Mouse (Mus musculus) adrenal gland, adult (tissue): ENCODE data around the gene Olfml1.

ENCODE experiments used
- DNase-seq, 2 experiments: peaks; one replicate each; pipeline ENCODE4 v3.0.0; 2022 to 2023; ENCODE audit warnings: low spot score in 1 of 2; ENCODE audit not compliant: inconsistent age in 2 of 2

Olfml1 gene

GRCm38 (mm10) chr7:107594325-107594856 lies 27.1 kb downstream of the Olfml1 start:
- peak; percentile 65 to 88 for DNase-seq

- peak; percentile 97 to 99 for DNase-seq
Observed at GRCm38 (mm10) chr7:107594857-107595402, 27.7 kb downstream of the Olfml1 start, which contains the start of gene Ppfibp2. Gene Ppfibp2 (plus strand): TSS chr7:107595207.

- DNase-seq: no peak
Observed at GRCm38 (mm10) chr7:107595426-107595825, 28.2 kb downstream of the Olfml1 start.

- DNase-seq: no peak
Observed at GRCm38 (mm10) chr7:107596753-107597152, 29.5 kb downstream of the Olfml1 start.

GRCm38 (mm10) chr7:107597956-107598355 lies 30.7 kb downstream of the Olfml1 start:
- no peak for DNase-seq

GRCm38 (mm10) chr7:107600651-107601050 lies 33.4 kb downstream of the Olfml1 start:
- DNase-seq: no peak

- DNase-seq: no peak
Observed at GRCm38 (mm10) chr7:107602505-107602904, 35.3 kb downstream of the Olfml1 start.

- DNase-seq: no peak
Observed at GRCm38 (mm10) chr7:107602913-107603312, 35.7 kb downstream of the Olfml1 start.

- no peak for DNase-seq
Observed at GRCm38 (mm10) chr7:107607766-107608165, 40.5 kb downstream of the Olfml1 start.

- DNase-seq: no peak
Observed at GRCm38 (mm10) chr7:107609622-107610255, 42.5 kb downstream of the Olfml1 start.

GRCm38 (mm10) chr7:107610880-107611279 lies 43.6 kb downstream of the Olfml1 start:
- DNase-seq: no peak

GRCm38 (mm10) chr7:107618028-107618992 lies 51.1 kb downstream of the Olfml1 start:
- DNase-seq: no peak

- no peak for DNase-seq
Observed at GRCm38 (mm10) chr7:107619225-107619624, 52.0 kb downstream of the Olfml1 start.

- no peak for DNase-seq
Observed at GRCm38 (mm10) chr7:107620137-107620536, 52.9 kb downstream of the Olfml1 start.

GRCm38 (mm10) chr7:107624432-107624831 lies 57.2 kb downstream of the Olfml1 start:
- peak; percentile 21 to 61 for DNase-seq

GRCm38 (mm10) chr7:107625061-107625460 lies 57.8 kb downstream of the Olfml1 start, which contains the start of gene 5330417H12Rik:
Gene 5330417H12Rik (minus strand): TSS chr7:107625161.
- no peak for DNase-seq

- DNase-seq: no peak
Observed at GRCm38 (mm10) chr7:107625781-107626180, 58.5 kb downstream of the Olfml1 start.

- DNase-seq: no peak
Observed at GRCm38 (mm10) chr7:107628383-107628782, 61.1 kb downstream of the Olfml1 start.

- no peak for DNase-seq
Observed at GRCm38 (mm10) chr7:107633201-107633600, 66.0 kb downstream of the Olfml1 start.

GRCm38 (mm10) chr7:107637398-107637797 lies 70.2 kb downstream of the Olfml1 start:
- no peak for DNase-seq

GRCm38 (mm10) chr7:107638026-107638425 lies 70.8 kb downstream of the Olfml1 start:
- no peak for DNase-seq
